Mouse (Mus musculus) neutrophil, adult 65 days (primary cell): ENCODE results near the gene Fam102b. TPM values are rescaled to one million over a fixed set of nuclear protein-coding genes. Genes with fewer than 3 reads are reported as not detected.

Experiments used
- total RNA-seq: library from RNA; stranded (reverse); gene quantifications from 2 replicates; pipeline ENCODE4 v1.2.4, GENCODE M21; 2023

Gene Fam102b
- total RNA-seq, result 17.2 and 20.8 TPM in 2 replicates

GRCm38 (mm10) chr3:109027515-109027987 is at the start of gene Fam102b:
Gene Fam102b (minus strand): TSS chr3:109027607.

GRCm38 (mm10) chr3:108940001-108940633 is 87.3 kb downstream of the Fam102b start, which contains the start of gene Gm9857:
Gene Gm9857 (minus strand): TSS chr3:108940445.

GRCm38 (mm10) chr3:108939573-108939972 is 87.8 kb downstream of the Fam102b start, which contains the start of gene Henmt1:
Gene Henmt1 (plus strand): TSS chr3:108939873.

Other genes with a start within 250 kb of the Fam102b start
- gene Stxbp3, start 187.1 kb downstream of the Fam102b start, total RNA-seq, result 34.0 and 45.6 TPM in 2 replicates
- gene Fndc7, start 137.6 kb downstream of the Fam102b start, total RNA-seq, result not detected in 2 replicates
- gene Prpf38b, start 115.9 kb downstream of the Fam102b start, total RNA-seq, result 120 and 149 TPM in 2 replicates
- not detected in 2 replicates for gene Henmt1, start 87.7 kb downstream of the Fam102b start, total RNA-seq
- gene Gm9857, start 87.2 kb downstream of the Fam102b start, total RNA-seq, result not detected in 2 replicates
- not detected in 2 replicates for gene Slc25a54, start 52.9 kb upstream of the Fam102b start, total RNA-seq
- gene Slc25a24, start 95.5 kb upstream of the Fam102b start, total RNA-seq, result 67.8 and 71.0 TPM in 2 replicates